Mouse (Mus musculus): Measurements from ENCODE around the gene Slc7a14.

The Slc7a14 gene

GRCm38 (mm10) chr3:31260329-31260963 lies 49.7 kb downstream of the Slc7a14 start:
- DNase-seq: no peak

DNA sequence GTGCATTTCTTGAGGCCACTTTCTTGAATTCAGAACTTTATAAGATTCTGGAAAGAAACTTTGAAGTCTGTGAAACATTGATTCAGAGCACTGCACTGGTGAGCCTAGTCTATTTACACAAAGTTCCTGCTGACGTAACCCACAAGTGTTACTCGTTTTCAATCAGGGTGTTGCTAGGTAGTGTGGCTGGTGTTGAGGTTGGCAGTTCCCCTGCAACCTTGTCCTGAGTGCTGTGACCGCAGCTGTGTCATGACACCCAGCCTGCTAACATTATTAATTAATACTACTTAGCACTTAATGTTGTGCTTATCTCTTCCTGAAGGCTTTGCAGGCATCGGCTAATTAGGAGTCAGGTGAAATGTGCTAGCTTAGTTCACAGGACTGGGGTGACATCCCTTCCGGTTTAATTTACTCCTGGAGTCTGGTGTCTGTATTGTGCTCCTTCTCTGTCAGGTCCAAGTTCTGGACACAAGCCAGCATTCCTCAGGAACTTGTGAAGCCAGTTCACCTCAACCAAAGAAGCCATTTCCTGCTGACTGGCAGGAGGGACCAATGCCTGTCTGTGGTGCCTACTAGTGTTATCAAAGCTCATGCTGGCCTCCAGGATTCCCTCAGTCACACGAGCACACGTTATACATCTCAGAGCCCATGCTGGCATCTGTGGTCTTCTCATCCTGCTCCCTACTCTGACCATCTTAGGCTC lies 50.5 kb downstream of the Slc7a14 start:
- DNase-seq: no peak

- peak; percentile 59 for DNase-seq
Measured at GRCm38 (mm10) chr3:31254427-31254826, 55.8 kb downstream of the Slc7a14 start.

DNA sequence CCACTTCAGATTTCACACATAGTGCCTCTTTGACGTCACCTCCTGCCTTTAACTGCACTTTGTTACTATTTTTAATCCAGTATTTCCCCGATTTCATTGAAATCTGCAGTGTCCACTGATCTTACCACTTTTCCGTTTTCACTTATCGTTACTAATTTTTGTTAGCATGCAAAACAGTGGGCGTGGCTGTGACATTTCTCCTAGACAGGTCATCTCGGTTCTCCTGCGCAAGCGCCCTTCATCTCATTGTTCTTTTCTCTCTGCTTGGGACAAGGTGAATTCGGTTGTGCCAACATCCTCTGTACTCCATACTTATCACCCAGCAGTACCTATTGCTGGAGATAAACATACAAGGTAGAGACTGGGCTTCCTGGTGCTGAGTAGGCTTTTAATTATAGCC lies 56.3 kb downstream of the Slc7a14 start:
- no peak for DNase-seq

DNA sequence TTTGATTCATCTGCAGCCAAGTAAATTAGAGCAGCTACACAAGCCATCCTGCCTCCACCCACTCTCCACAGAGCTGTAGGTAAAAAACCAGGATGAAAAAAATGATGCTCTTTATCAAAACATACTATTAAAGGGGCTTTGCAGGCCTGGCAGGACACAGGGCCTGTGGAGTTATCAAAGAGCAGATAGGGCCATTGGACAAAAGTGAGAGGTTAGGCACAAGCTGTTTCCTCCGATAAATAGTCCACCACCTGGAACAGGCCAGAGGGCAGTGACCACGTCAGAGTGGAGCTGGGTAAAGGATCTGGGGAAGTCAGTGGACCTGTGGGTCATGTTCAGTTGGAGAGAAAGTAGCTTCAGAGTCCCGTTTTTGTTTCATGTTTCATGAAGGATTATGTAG lies 57.6 kb downstream of the Slc7a14 start:
- no peak for DNase-seq

GRCm38 (mm10) chr3:31243478-31243877 lies 66.7 kb downstream of the Slc7a14 start:
- no peak for DNase-seq

GRCm38 (mm10) chr3:31240840-31241239 lies 69.3 kb downstream of the Slc7a14 start:
- DNase-seq: no peak

DNA sequence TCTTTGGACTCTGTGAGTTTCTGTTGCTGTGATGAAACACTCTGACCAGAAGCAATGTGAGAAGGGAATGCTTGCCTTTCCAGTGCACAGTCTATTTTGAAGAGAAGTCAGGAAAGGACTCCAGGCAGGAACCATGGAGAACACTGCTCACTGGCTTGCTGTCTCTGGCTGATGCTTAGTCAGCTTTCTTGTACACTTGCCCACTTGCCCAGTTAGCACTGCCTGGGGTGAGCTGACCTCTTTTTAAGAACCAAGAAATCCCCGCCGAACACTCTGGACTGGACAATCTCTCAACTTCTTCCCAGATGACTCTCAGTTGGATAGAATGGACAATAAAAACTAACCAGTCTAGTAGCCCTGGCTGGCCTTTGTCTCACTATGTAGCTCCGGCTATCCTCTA lies 70.5 kb downstream of the Slc7a14 start:
- DNase-seq: peak; percentile 41

- peak; percentile 44 for DNase-seq
Measured at GRCm38 (mm10) chr3:31237936-31238335, 72.2 kb downstream of the Slc7a14 start.

- DNase-seq: no peak
Measured at GRCm38 (mm10) chr3:31236146-31236545, 74.0 kb downstream of the Slc7a14 start.

- DNase-seq: no peak
Measured at GRCm38 (mm10) chr3:31234356-31234755, 75.8 kb downstream of the Slc7a14 start.

GRCm38 (mm10) chr3:31233746-31234312 lies 76.3 kb downstream of the Slc7a14 start:
- DNase-seq: no peak

DNA sequence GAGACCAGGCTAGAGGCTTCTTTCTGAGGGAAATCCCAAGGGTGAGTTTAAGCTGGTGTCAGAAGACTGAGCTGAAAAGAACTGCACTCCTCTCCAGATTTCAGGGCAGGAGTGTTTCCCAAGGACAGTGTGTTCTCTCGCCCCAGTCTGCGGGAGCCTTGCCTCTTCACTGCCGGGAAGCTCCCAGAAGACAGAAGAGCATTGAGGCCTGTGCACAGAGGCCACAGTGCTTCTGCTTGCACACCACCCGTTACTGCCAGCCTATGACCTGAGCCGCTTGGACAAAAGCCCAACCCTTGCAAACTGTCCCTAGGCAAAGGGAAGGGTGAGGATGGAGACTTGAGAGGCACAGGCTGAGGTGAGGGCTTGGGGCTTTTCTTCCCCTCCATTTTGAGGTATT lies 80.9 kb downstream of the Slc7a14 start:
- DNase-seq: no peak

GRCm38 (mm10) chr3:31228487-31228886 lies 81.7 kb downstream of the Slc7a14 start:
- no peak for DNase-seq

- DNase-seq: peak; percentile 37
Measured at GRCm38 (mm10) chr3:31223551-31223950, 86.6 kb downstream of the Slc7a14 start.

DNA sequence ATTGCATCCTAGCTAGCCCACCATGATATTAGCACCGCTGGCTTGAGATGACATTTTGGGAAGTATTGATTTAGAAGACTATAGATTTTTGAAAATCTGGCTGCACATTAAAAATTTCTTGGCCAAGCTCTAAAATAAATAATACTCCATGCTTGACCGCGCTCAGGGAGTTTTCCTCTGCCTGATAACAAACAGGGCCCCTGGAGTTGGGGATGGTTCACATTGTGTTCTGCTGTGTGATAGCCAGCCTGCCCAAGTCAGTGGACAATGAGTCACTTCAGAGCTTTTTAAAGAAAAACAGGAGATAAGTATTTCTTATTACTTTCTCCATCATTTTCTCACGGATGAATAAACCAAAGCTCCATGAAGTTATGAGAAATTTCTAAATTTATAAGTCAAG lies 90.1 kb downstream of the Slc7a14 start:
- no peak for DNase-seq

- no peak for DNase-seq
Measured at GRCm38 (mm10) chr3:31219483-31219882, 90.7 kb downstream of the Slc7a14 start.

- DNase-seq: no peak
Measured at GRCm38 (mm10) chr3:31217523-31217922, 92.7 kb downstream of the Slc7a14 start.

DNA sequence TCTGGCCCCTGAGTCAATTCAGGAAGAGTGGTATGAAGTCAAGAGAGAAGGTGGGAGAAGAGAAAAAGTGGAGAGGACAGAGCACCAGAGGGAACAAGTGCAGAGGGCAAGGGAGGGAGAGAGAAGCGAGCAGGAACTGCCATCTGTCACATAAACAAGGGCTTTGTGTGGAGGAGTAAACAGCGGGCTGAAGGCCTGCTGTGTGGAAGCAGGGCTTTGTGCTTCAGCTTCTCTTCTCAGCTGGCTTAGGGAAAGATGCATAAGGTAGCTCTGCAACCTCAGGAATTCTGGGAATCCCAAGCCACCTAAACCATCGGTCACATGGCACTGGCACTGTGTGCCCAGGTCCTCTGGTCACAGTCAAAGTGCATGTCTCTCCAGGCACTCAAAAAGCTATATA lies 96.4 kb downstream of the Slc7a14 start:
- DNase-seq: peak; percentile 65

DNA sequence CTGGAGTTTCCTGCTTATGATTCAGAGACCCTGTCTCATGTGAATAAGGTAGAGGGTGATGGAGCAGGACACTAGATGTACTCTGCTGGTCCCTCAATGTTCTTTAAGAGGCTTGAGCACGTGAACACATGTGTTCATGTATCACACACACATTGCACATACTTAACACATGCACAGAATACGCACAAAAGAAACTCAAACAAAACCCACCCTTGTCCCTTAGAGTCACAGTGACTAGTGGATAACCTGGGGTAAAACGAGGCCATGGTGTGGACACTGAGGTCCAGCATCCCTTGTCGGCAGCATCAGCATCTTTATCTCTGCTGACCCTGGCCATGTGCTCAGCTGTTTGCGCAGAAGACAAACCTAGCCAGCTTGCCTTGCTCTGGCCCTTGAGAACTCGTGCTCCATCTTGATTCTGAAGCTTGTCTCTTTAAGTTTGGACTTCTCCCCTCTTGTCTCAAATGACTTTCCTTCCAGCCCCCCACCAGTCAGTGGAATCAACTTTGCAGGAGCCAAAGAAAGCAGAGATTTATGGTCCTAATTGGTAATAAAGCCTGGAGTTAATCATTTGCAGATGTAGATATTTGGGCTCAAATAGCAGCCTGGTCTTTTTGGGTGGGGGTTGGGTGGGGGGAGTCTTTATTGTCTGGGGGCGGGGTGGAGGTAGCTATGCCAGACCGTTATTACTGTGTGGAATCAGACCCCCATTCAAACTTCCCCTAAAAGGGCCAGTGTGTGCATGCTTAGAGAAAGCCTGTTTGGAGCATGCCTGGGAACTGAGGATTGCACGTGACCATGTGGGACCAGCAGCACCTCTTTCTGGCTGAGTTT lies 97.8 kb downstream of the Slc7a14 start:
- no peak for DNase-seq

DNA sequence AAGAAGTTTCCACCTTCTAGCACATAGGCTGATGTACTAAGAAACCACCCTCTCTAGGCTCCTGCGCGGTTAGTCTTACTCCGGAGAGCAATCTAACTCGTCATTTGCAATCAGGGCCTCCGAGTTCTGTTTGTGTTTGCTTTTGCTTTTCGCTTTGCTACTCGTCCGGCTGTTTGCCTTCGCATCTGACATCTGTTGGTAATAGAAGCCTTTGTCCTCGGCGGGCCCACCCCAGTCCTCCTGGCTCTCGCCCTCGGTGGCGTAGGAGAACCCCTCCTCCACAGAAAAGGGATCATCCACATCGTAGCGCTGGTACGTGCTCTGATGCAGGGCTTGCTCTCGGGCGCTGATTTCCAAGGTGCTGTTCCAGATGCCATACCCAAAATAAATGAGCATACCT lies 101.2 kb downstream of the Slc7a14 start:
- DNase-seq: no peak

GRCm38 (mm10) chr3:31208458-31208994 lies 101.7 kb downstream of the Slc7a14 start:
- no peak for DNase-seq

DNA sequence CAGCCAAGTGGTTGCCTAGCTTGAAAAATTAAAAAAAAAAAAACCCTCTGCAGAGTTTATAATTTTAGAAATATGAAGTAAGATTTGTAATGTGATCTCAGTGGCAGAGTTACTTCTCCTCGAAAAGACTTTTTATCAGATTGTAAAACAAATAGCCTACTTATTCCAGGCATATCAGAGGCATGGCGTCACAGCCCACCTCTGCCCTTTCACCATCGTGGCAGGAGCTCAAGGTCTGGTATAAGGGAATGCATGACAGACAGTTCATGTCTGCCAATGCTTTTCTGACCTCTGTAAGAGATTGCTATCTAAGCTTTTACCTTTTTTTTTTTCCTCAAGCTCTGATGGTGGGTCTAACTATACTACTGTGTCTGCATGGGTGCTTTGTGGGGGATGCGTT lies 102.1 kb downstream of the Slc7a14 start:
- no peak for DNase-seq
